Mouse (Mus musculus): ENCODE data around the gene Map10. TPM values are rescaled to one million over a fixed set of nuclear protein-coding genes. Genes with fewer than 3 reads are reported as not detected.
A peak's percentile ranks its signal among the peaks of the same experiment; 100 is the strongest.

Map10 gene
- polyA plus RNA-seq, 1 experiment from 2014 or later = 6.9 TPM

GRCm38 (mm10) chr8:125678854-125679648, 9.4 kb downstream of the Map10 start:
- Histone ChIP-seq H3K27ac (ENCODE audit: low read length) (no peak overlapping the region), H3K36me3 (ENCODE audit: control insufficient read depth, insufficient read depth) (no peaks in the 10 kb centered on the region), H3K4me3 (ENCODE audit: low read length) (no peak overlapping the region), H3K9me3 (replicated peaks; ENCODE audit: control insufficient read depth, low read length) (no peaks in the 10 kb centered on the region), H3K4me1 (ENCODE audit: control insufficient read depth, insufficient read depth, low read length) (no peaks in the 10 kb centered on the region), H3K27me3 (ENCODE audit: control insufficient read depth, insufficient read depth, low read length) (no peaks in the 10 kb centered on the region), H3K4me2 (ENCODE audit: low read depth, low read length) (no peak overlapping the region), H3K9ac (ENCODE audit: low read length) (no peak overlapping the region)
- no peak for ATAC-seq (replicated peaks; ENCODE audit: extremely low read depth, insufficient read depth, low FRiP score)
- WGBS = 75% methylated on average over 8 of the region's 8 CpGs

DNA sequence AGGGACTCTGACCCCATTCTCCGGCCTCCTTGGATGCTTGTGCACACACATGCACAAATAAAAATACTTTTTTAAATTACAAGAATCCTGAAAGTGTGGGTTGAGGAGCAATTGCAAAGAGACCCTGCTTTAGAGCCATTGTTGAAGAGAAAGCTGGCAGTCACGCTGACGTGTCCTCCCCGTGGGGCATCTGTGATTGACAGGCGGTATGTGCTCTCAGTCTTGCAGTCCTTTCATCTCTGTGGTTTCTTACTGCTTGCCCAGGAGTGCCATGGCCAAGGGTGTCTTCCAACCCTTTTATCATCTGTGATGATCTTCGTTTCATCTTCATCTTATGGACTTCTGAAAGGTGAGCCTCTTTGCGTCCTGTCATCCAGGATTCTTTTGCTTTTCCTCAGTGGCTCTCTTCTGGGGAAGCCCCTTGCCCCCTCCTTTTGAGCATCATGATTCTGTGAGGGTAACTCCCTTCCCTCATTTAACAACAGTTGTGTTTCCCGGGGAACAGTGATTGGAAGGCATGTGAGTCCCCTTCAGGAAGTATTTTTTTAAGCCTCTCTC, 11.3 kb downstream of the Map10 start:
- Histone ChIP-seq H3K4me1 (ENCODE audit: control insufficient read depth, insufficient read depth, low read length) (peaks cover 9% of the 10 kb centered on the region), H3K27me3 (ENCODE audit: control insufficient read depth, insufficient read depth, low read length) (no peaks in the 10 kb centered on the region), H3K27ac (ENCODE audit: low read length) (no peak overlapping the region), H3K4me2 (ENCODE audit: low read depth, low read length) (no peak overlapping the region), H3K4me3 (ENCODE audit: low read length) (no peak overlapping the region), H3K9ac (ENCODE audit: low read length) (no peak overlapping the region), H3K9me3 (replicated peaks; ENCODE audit: control insufficient read depth, low read length) (no peaks in the 10 kb centered on the region), H3K36me3 (ENCODE audit: control insufficient read depth, insufficient read depth) (no peaks in the 10 kb centered on the region)
- ATAC-seq (replicated peaks; ENCODE audit: extremely low read depth, insufficient read depth, low FRiP score) = no peak
- 50% methylated on average over 8 of the region's 8 CpGs for WGBS

DNA sequence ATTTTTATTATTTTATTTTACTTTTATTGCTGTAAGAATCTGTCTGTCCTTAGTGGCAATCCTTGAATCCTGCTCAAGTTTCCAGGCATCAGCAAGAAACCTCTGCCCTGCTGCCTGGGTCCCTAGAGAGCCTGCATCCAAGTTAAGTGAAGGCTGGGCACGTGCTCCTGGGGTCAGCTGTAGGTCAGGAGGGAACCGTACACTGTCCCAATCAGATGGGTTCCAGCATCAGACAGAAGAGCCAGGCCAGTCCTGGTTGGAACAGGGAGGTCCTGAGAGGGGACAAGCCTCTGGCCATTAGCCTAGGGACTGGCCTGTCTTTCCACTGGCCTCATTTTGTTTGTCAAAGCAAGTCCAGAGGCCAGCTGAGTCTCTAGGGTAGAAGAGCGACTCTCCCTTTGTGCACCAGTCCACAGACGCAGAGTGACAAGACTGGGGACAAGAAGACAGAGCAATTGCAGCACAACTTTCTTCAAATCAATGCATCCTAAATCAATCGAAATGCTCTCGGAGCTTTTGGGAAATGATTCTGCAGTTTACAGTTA, 15.7 kb downstream of the Map10 start:
- H3K4me2 ChIP-seq (ENCODE audit: low read depth, low read length) = no peak overlapping the region
- H3K9me3 ChIP-seq (replicated peaks; ENCODE audit: control insufficient read depth, low read length) = no peaks in the 10 kb centered on the region
- H3K27me3 ChIP-seq (ENCODE audit: control insufficient read depth, insufficient read depth, low read length) = no peaks in the 10 kb centered on the region
- WGBS = 57% methylated on average over 6 of the region's 6 CpGs
- peaks cover 15% of the 10 kb centered on the region for H3K4me1 ChIP-seq (ENCODE audit: control insufficient read depth, insufficient read depth, low read length)
- H3K36me3 ChIP-seq (ENCODE audit: control insufficient read depth, insufficient read depth) = no peaks in the 10 kb centered on the region
- H3K4me3 ChIP-seq (ENCODE audit: low read length) = no peak overlapping the region
- no peak overlapping the region for H3K27ac ChIP-seq (ENCODE audit: low read length)
- no peak for ATAC-seq (replicated peaks; ENCODE audit: extremely low read depth, insufficient read depth, low FRiP score)
- H3K9ac ChIP-seq (ENCODE audit: low read length) = peak overlapping the region; percentile 3; the same call in 1 of the 2 replicates

DNA sequence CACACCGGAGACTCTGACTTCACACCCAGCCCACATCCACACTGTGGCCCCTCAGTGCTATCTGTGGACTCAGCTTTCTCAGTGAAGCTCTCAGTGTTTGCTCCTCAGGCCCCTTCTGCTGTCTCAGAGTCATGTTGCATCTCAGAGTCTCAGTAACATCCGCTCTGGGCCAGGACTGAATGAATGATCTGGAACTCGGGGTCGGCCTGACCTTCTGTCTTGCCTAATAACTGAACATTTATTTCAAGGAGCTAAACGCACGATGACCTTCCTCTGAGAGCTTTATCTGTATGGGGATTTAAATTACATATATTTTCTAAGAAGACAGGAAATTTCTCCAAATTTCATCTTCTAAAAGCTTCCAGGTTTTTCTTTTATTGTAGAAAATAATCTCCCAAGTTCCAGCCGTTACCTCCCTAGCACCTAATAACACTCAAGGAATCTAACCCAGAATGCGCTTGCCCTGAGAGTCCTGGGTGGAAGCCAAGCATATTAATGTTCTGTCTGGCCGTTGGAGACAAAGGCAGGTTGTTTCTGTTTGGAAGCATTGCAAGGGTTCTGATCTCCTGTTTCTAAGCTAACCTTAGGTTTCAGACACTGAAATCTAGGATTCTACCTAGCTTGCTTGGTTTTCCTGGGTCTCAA, 16.7 kb downstream of the Map10 start:
- Histone ChIP-seq H3K9ac (ENCODE audit: low read length) (no peak overlapping the region), H3K4me3 (ENCODE audit: low read length) (no peak overlapping the region), H3K27ac (ENCODE audit: low read length) (peak overlapping the region; percentile 53), H3K27me3 (ENCODE audit: control insufficient read depth, insufficient read depth, low read length) (no peaks in the 10 kb centered on the region), H3K4me2 (ENCODE audit: low read depth, low read length) (no peak overlapping the region), H3K4me1 (ENCODE audit: control insufficient read depth, insufficient read depth, low read length) (peaks cover 15% of the 10 kb centered on the region), H3K36me3 (ENCODE audit: control insufficient read depth, insufficient read depth) (no peaks in the 10 kb centered on the region), H3K9me3 (replicated peaks; ENCODE audit: control insufficient read depth, low read length) (no peaks in the 10 kb centered on the region)
- no peak for ATAC-seq (replicated peaks; ENCODE audit: extremely low read depth, insufficient read depth, low FRiP score)
- WGBS = 53% methylated on average over 9 of the region's 9 CpGs

GRCm38 (mm10) chr8:125690166-125690915, 20.7 kb downstream of the Map10 start:
- ATAC-seq (replicated peaks; ENCODE audit: extremely low read depth, insufficient read depth, low FRiP score) = no peak
- H3K36me3 ChIP-seq (ENCODE audit: control insufficient read depth, insufficient read depth) = no peaks in the 10 kb centered on the region
- no peaks in the 10 kb centered on the region for H3K27me3 ChIP-seq (ENCODE audit: control insufficient read depth, insufficient read depth, low read length)
- H3K4me2 ChIP-seq (ENCODE audit: low read depth, low read length) = no peak overlapping the region
- H3K4me3 ChIP-seq (ENCODE audit: low read length) = no peak overlapping the region
- no peak overlapping the region for H3K9ac ChIP-seq (ENCODE audit: low read length)
- H3K27ac ChIP-seq (ENCODE audit: low read length) = no peak overlapping the region
- no peaks in the 10 kb centered on the region for H3K9me3 ChIP-seq (replicated peaks; ENCODE audit: control insufficient read depth, low read length)
- peaks cover 12% of the 10 kb centered on the region for H3K4me1 ChIP-seq (ENCODE audit: control insufficient read depth, insufficient read depth, low read length)
- WGBS = 68% methylated on average over 15 of the region's 15 CpGs

DNA sequence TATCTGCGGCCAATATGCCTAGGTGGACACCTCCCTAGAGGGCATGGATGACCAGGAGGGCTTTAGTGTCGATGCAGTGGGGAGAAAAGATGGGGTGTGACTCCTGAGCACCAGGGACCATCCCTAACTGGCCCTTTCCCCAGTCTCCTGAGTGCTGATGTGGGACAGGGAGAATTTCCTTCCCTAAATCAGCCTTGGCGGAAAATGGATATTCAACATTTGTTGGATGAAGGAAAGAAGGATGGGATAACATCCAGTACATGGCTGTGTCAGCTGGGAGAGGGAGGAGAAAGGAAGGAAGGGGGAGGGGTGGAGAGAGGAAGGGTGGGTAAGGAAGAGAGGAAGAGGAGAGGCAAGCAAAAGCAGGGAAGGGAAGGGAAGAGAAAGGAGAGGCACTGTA, 21.3 kb downstream of the Map10 start:
- no peak overlapping the region for H3K27ac ChIP-seq (ENCODE audit: low read length)
- no peak overlapping the region for H3K4me3 ChIP-seq (ENCODE audit: low read length)
- H3K27me3 ChIP-seq (ENCODE audit: control insufficient read depth, insufficient read depth, low read length) = no peaks in the 10 kb centered on the region
- ATAC-seq (replicated peaks; ENCODE audit: extremely low read depth, insufficient read depth, low FRiP score) = no peak
- H3K9ac ChIP-seq (ENCODE audit: low read length) = no peak overlapping the region
- peaks cover 6% of the 10 kb centered on the region for H3K4me1 ChIP-seq (ENCODE audit: control insufficient read depth, insufficient read depth, low read length)
- H3K4me2 ChIP-seq (ENCODE audit: low read depth, low read length) = no peak overlapping the region
- no peaks in the 10 kb centered on the region for H3K36me3 ChIP-seq (ENCODE audit: control insufficient read depth, insufficient read depth)
- WGBS = 73% methylated on average over 3 of the region's 3 CpGs
- no peaks in the 10 kb centered on the region for H3K9me3 ChIP-seq (replicated peaks; ENCODE audit: control insufficient read depth, low read length)

DNA sequence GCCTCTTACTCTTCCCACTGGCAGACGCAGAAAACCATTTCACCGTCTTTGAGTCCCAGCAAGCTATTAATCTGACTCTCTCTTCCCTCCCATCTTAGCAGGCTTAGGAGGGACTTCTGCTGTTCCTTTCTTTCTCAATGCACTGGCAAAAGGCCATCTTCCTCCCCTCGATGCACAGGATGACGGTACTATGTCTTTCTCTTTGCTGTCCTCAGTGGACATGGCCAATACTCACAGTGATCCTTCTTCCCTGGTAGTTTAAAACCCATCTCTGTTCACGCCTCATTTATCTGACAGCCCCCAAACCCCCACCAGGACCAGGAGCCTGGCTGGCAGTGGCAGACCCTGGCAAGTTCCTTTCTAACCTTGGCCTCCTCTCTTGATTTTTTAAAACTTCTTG, 22.8 kb downstream of the Map10 start:
- no peak overlapping the region for H3K9ac ChIP-seq (ENCODE audit: low read length)
- no peak for ATAC-seq (replicated peaks; ENCODE audit: extremely low read depth, insufficient read depth, low FRiP score)
- H3K9me3 ChIP-seq (replicated peaks; ENCODE audit: control insufficient read depth, low read length) = no peaks in the 10 kb centered on the region
- H3K27ac ChIP-seq (ENCODE audit: low read length) = no peak overlapping the region
- WGBS = 37% methylated on average over 5 of the region's 5 CpGs
- no peaks in the 10 kb centered on the region for H3K36me3 ChIP-seq (ENCODE audit: control insufficient read depth, insufficient read depth)
- no peak overlapping the region for H3K4me3 ChIP-seq (ENCODE audit: low read length)
- H3K27me3 ChIP-seq (ENCODE audit: control insufficient read depth, insufficient read depth, low read length) = no peaks in the 10 kb centered on the region
- H3K4me1 ChIP-seq (ENCODE audit: control insufficient read depth, insufficient read depth, low read length) = no peaks in the 10 kb centered on the region
- H3K4me2 ChIP-seq (ENCODE audit: low read depth, low read length) = no peak overlapping the region

DNA sequence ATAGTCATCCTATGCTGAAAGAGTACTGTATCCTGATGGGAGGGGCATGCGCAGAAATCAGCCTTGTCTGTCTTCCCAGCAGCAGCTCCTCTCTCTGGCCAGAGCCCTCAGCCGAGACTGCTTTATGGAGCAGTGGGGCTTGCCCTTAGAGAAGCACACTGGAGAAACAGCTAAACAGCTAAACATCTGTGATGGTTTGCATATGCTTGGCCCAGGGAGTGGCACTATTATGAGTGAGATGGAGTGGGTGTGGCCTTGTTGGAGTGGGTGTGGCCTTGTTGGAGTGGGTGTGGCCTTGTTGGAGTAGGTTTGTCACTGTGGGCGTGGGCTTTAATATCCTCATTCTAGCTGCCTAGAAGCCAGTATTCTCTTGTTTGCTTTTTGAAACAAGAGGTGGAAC, 23.6 kb downstream of the Map10 start:
- H3K9me3 ChIP-seq (replicated peaks; ENCODE audit: control insufficient read depth, low read length) = peaks cover 4% of the 10 kb centered on the region
- no peak for ATAC-seq (replicated peaks; ENCODE audit: extremely low read depth, insufficient read depth, low FRiP score)
- no peak overlapping the region for H3K4me2 ChIP-seq (ENCODE audit: low read depth, low read length)
- H3K4me3 ChIP-seq (ENCODE audit: low read length) = no peak overlapping the region
- 80% methylated on average over 3 of the region's 3 CpGs for WGBS
- H3K27ac ChIP-seq (ENCODE audit: low read length) = no peak overlapping the region
- H3K9ac ChIP-seq (ENCODE audit: low read length) = no peak overlapping the region
- no peaks in the 10 kb centered on the region for H3K4me1 ChIP-seq (ENCODE audit: control insufficient read depth, insufficient read depth, low read length)
- H3K36me3 ChIP-seq (ENCODE audit: control insufficient read depth, insufficient read depth) = no peaks in the 10 kb centered on the region
- H3K27me3 ChIP-seq (ENCODE audit: control insufficient read depth, insufficient read depth, low read length) = no peaks in the 10 kb centered on the region

Data from heart, embryonic 16.5 days (tissue).